Comparison of ENCODE assay signal across 8 mouse cellular contexts in the genomic region with DNA sequence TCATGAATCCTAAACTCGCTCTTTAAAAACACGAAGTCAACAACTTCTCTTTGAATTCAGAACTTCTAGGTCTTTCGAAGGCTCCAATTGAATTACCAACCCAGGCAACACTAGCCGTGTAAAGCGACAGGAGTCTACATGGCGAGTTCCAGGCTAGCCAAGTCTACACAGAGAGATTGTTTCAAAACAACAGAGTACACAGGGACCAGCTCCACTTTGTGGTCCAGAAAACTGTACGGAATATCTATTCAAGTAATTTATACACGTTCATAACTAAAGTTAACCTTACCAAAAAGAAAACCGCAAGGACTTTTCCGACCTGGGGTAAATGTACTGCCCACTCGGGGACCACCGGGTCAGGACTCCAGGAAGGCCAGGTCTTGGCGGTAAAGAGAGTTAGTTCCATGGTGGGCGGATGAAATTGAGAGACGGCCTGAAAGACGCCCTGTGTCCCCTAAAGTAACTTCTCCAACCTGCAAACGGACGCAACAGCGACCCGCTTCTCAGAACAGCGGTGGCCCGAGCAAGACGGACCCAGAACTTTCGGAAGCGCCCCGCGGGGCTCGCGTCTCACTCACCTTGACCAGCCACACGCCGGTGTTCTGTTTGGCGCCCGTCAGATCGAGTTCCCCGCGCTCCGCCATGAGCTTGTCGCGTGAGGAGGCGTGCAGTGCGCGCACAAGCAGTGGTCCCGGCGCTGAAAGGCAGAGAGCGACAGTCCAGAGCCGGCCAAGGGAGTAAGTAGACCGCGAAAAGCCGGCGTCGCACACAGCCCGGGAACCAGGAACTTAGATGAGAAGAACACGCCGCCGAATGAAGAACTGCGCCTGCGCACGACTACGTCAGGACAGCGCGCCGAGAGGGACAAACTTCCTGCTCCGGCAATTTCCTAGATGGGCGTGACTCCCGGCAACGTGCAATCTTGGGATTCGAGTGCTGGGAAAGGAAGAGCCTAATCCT. TPM values are rescaled to one million over a fixed set of nuclear protein-coding genes. Genes with fewer than 3 reads are reported as not detected.
DNase-seq lines count a peak whose midpoint lies in the region; ATAC-seq and TF ChIP-seq lines count a peak whose summit lies in the region.

A gene (minus strand): TSS at position 764 of the 960 bp plus-strand sequence.

- H3K27me3 ChIP-seq in Patski, result no peaks in the 10 kb centered on the region
- H3K27me3 ChIP-seq in hindbrain, embryonic 13.5 days, result no peaks in the 10 kb centered on the region

- peak within 1 kb of the TSS; percentile 86 for H3K27ac ChIP-seq in hindbrain, embryonic 13.5 days

- DNase-seq in Patski (ENCODE audit: low read depth, low spot score), result peak; percentile 64
- peak; percentile 97 for DNase-seq in cerebellum, postnatal 14 days
- DNase-seq in frontal cortex, postnatal 14 days (ENCODE audit: low spot score in 2 of 2), result peak; percentile 87 to 94
- DNase-seq in layer of hippocampus, postnatal 25 days (ENCODE audit: extremely low spot score in 1 of 2, low spot score in 1 of 2), result peak; percentile 96 to 98
- DNase-seq in lung, postnatal 25 days (ENCODE audit: low spot score), result peak; percentile 95
- DNase-seq in retina, embryonic 14.5 days (ENCODE audit: low spot score), result peak; percentile 99
- peak; percentile 96 for DNase-seq in thymus, postnatal 4 days

- in situ Hi-C loops in Patski (cut with MboI; ENCODE audit: low pct_unique_long_range_greater_than_20kb), result no loop called here

- peak within 1 kb of the TSS; percentile 94 for H3K4me3 ChIP-seq in hindbrain, embryonic 13.5 days

- WGBS in hindbrain, embryonic 13.5 days, result 2% methylated on average over 67 of the region's 67 CpGs

- H3K36me3 ChIP-seq in hindbrain, embryonic 13.5 days, result peaks cover 4% of the 10 kb centered on the region; the same call in 1 of the 2 replicates

- ATAC-seq in Patski, result peak; percentile 75
- peak; percentile 91 for ATAC-seq in hindbrain, embryonic 13.5 days (ENCODE audit: low FRiP score)

- TF ChIP-seq CTCF in Patski (IDR thresholded peaks at IDR 0.05), result no peak

- H3K4me2 ChIP-seq in hindbrain, embryonic 13.5 days, result peak within 1 kb of the TSS; percentile 86

- H3K4me1 ChIP-seq in hindbrain, embryonic 13.5 days (replicated peaks), result peaks cover 29% of the 10 kb centered on the region

- POLR2A ChIA-PET in Patski (lab: Charles Lee), result no interaction called here

- no peaks in the 10 kb centered on the region for H3K9me3 ChIP-seq in hindbrain, embryonic 13.5 days

- CTCF ChIA-PET in Patski (lab: Charles Lee), result interaction anchor here (1.2 to 1.7 kb wide), 2 partner anchors 10 to 118 kb away, joined by 3 to 5 read pairs; no protein-coding TSS in a partner anchor

- peak within 1 kb of the TSS; percentile 87 for H3K9ac ChIP-seq in hindbrain, embryonic 13.5 days

RNA-seq across cellular contexts. Expression of the gene that starts here (rescaled TPM):
- polyA plus RNA-seq in Patski (2021), result 31.2 TPM
- 38.9 and 43.3 TPM in 2 replicates for polyA plus RNA-seq in hindbrain, embryonic 13.5 days (2015; fragmentation: Nextera tagmentation; extraction: Ambion mirVana)
- total RNA-seq in layer of hippocampus, postnatal 25 days (2021), result 10 to 100 TPM; 19.7 to 23.3 TPM

Comparison
In these comparisons a context has a peak if more than half of its experiments do, and no peak if none do; other contexts are left out.
1. Peak in every context shown above with its lines: DNase-seq, ATAC-seq, H3K4me3 ChIP-seq and H3K27ac ChIP-seq.